Comparison of ENCODE assay signal across 9 mouse cellular contexts in genomic region chr16:28850881-28851280, GRCm38 (mm10).
DNase-seq lines count a peak whose midpoint lies in the region; ATAC-seq lines count a peak whose summit lies in the region.
"Had no signal": no experiment of that assay in that cellular context is flagged by ENCODE, and none has a peak within 500 bp of the region (broad histone marks: within the 10 kb centered on the region; RNA-seq: fewer than 3 reads in every experiment).

No protein-coding gene starts in this region.

- H3K4me3 ChIP-seq in heart, embryonic 16.5 days (ENCODE audit: low read length) = 0 out of 2 replicates have a peak overlapping the region, but pooled peaks have one; percentile 4
- H3K4me3 ChIP-seq in neural tube, embryonic 11.5 days (ENCODE audit: low read depth, low read length) = no peak overlapping the region
- no peak overlapping the region for H3K4me3 ChIP-seq in intestine, embryonic 15.5 days (replicated peaks)
- H3K4me3 ChIP-seq in stomach, embryonic 16.5 days (replicated peaks; ENCODE audit: low read length) = peak overlapping the region; percentile 13; the same call in 1 of the 2 replicates
- H3K4me3 ChIP-seq: myocyte had no signal

- no peak for ATAC-seq in heart, embryonic 16.5 days (replicated peaks; ENCODE audit: extremely low read depth, insufficient read depth, low FRiP score)
- ATAC-seq in neural tube, embryonic 11.5 days (ENCODE audit: insufficient read depth, low FRiP score, low TSS enrichment) = peak; percentile 49
- ATAC-seq in intestine, embryonic 15.5 days = peak; percentile 33; the same call in 1 of the 2 replicates
- ATAC-seq in stomach, embryonic 16.5 days (ENCODE audit: insufficient read depth, low FRiP score) = peak; percentile 29; the same call in 1 of the 2 replicates

- 58% methylated on average over 14 of the region's 14 CpGs for WGBS in heart, embryonic 16.5 days
- WGBS in neural tube, embryonic 11.5 days = 74% methylated on average over 14 of the region's 14 CpGs
- 55% methylated on average over 14 of the region's 14 CpGs for WGBS in intestine, embryonic 15.5 days
- WGBS in stomach, embryonic 16.5 days = 45% methylated on average over 14 of the region's 14 CpGs

- no peaks in the 10 kb centered on the region; the same call in 1 of the 2 replicates for H3K9me3 ChIP-seq in heart, embryonic 16.5 days (replicated peaks; ENCODE audit: control insufficient read depth, low read length)
- no peaks in the 10 kb centered on the region for H3K9me3 ChIP-seq in neural tube, embryonic 11.5 days (ENCODE audit: control insufficient read depth, low read length)
- H3K9me3 ChIP-seq in intestine, embryonic 15.5 days = no peaks in the 10 kb centered on the region; the same call in 1 of the 2 replicates
- H3K9me3 ChIP-seq in stomach, embryonic 16.5 days (replicated peaks; ENCODE audit: control insufficient read depth, low read length) = no peaks in the 10 kb centered on the region

- H3K27me3 ChIP-seq in heart, embryonic 16.5 days (ENCODE audit: control insufficient read depth, insufficient read depth, low read length) = no peaks in the 10 kb centered on the region
- no peaks in the 10 kb centered on the region for H3K27me3 ChIP-seq in neural tube, embryonic 11.5 days (ENCODE audit: control insufficient read depth, insufficient read depth, low read length)
- H3K27me3 ChIP-seq in intestine, embryonic 15.5 days (replicated peaks) = no peaks in the 10 kb centered on the region
- no peaks in the 10 kb centered on the region for H3K27me3 ChIP-seq in stomach, embryonic 16.5 days (ENCODE audit: control insufficient read depth, insufficient read depth, low read length)

- peak overlapping the region; percentile 38 for H3K4me2 ChIP-seq in heart, embryonic 16.5 days (ENCODE audit: low read depth, low read length)
- no peak overlapping the region for H3K4me2 ChIP-seq in neural tube, embryonic 11.5 days (ENCODE audit: low read depth)
- H3K4me2 ChIP-seq in intestine, embryonic 15.5 days (replicated peaks) = peak overlapping the region; percentile 10; the same call in 1 of the 2 replicates
- H3K4me2 ChIP-seq in stomach, embryonic 16.5 days (ENCODE audit: low read depth, low read length) = peak overlapping the region; percentile 38

- 0 out of 2 replicates have a peak, but pooled peaks cover 2% of the 10 kb centered on the region for H3K36me3 ChIP-seq in heart, embryonic 16.5 days (ENCODE audit: control insufficient read depth, insufficient read depth)
- 0 out of 2 replicates have a peak, but pooled peaks cover 2% of the 10 kb centered on the region for H3K36me3 ChIP-seq in neural tube, embryonic 11.5 days (ENCODE audit: control insufficient read depth, insufficient read depth, low read length)
- 0 out of 2 replicates have a peak, but pooled peaks cover 4% of the 10 kb centered on the region for H3K36me3 ChIP-seq in intestine, embryonic 15.5 days
- H3K36me3 ChIP-seq in stomach, embryonic 16.5 days (ENCODE audit: control insufficient read depth, insufficient read depth, low read length) = no peaks in the 10 kb centered on the region

- intact Hi-C loops in gastrocnemius, postnatal 14 days (cut with DNase I; ENCODE audit: low total_unique reads) = no loop called here

- no peak overlapping the region for H3K9ac ChIP-seq in heart, embryonic 16.5 days (ENCODE audit: low read length)
- no peak overlapping the region for H3K9ac ChIP-seq in neural tube, embryonic 11.5 days (ENCODE audit: low read length)
- H3K9ac ChIP-seq in intestine, embryonic 15.5 days = no peak overlapping the region
- H3K9ac ChIP-seq in stomach, embryonic 16.5 days (ENCODE audit: low read length) = peak overlapping the region; percentile 18; the same call in 1 of the 2 replicates

- H3K4me1 ChIP-seq in heart, embryonic 16.5 days (ENCODE audit: control insufficient read depth, insufficient read depth, low read length) = peaks cover 6% of the 10 kb centered on the region
- H3K4me1 ChIP-seq in neural tube, embryonic 11.5 days (ENCODE audit: control insufficient read depth, insufficient read depth, low read length) = no peaks in the 10 kb centered on the region; the same call in 1 of the 2 replicates
- H3K4me1 ChIP-seq in intestine, embryonic 15.5 days (replicated peaks) = peaks cover 5% of the 10 kb centered on the region; the same call in 1 of the 2 replicates
- peaks cover 14% of the 10 kb centered on the region for H3K4me1 ChIP-seq in stomach, embryonic 16.5 days (ENCODE audit: control insufficient read depth, insufficient read depth, low read length)

- no peak overlapping the region for H3K27ac ChIP-seq in heart, embryonic 16.5 days (ENCODE audit: low read length)
- no peak overlapping the region for H3K27ac ChIP-seq in neural tube, embryonic 11.5 days (ENCODE audit: low read depth, low read length)
- H3K27ac ChIP-seq in intestine, embryonic 15.5 days = no peak overlapping the region
- peak overlapping the region; percentile 18; the same call in 1 of the 2 replicates for H3K27ac ChIP-seq in stomach, embryonic 16.5 days (ENCODE audit: low read length)

- DNase-seq in heart, adult 8-10 months (ENCODE audit: low spot score) = no peak
- peak; percentile 32 for DNase-seq in neural tube, embryonic 11.5 days (ENCODE audit: low spot score)
- no peak for DNase-seq in neural tube, embryonic 10.5 days (ENCODE audit: extremely low spot score, low spot score)
- DNase-seq in gastrocnemius, postnatal 14 days = no peak
- DNase-seq in urinary bladder, postnatal 36 days (ENCODE audit: low spot score in 2 of 2) = no peak

Comparison
In these comparisons a context has a peak if more than half of its experiments do, and no peak if none do; other contexts are left out.
1. H3K4me3 ChIP-seq: peak in heart, embryonic 16.5 days (single experiment) and stomach, embryonic 16.5 days (single experiment); none in neural tube, embryonic 11.5 days (single experiment) and intestine, embryonic 15.5 days (single experiment).